Mouse (Mus musculus): ENCODE data around the gene Tenm1.

Tenm1 gene

GRCm38 (mm10) chrX:43428855-43429263 is at the start of gene Tenm1:
Gene Tenm1, minus strand, starts transcription at chrX:43429126.
- no peak for DNase-seq

DNA sequence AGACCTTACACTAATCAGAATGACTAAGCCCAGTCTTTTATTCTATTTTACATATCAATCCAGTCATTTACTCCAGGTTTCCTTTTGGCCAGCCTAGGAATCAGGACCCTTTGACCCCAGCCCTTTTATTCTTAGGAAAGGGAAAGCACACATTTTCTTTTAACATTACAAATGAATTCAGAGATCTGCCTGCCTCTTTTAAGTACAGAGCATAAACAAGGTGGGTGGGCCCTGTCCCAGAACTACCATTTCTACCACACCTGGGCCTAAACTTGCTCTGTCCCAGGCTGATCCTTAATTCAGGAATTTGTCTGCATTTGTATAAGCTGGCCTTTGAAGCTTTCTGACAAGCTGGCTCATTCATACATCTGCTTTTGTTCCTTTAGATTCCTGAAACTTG is 38.4 kb upstream of the Tenm1 start:
- DNase-seq = no peak

GRCm38 (mm10) chrX:43430581-43430980 is 1.7 kb upstream of the Tenm1 start:
- no peak for DNase-seq

DNA sequence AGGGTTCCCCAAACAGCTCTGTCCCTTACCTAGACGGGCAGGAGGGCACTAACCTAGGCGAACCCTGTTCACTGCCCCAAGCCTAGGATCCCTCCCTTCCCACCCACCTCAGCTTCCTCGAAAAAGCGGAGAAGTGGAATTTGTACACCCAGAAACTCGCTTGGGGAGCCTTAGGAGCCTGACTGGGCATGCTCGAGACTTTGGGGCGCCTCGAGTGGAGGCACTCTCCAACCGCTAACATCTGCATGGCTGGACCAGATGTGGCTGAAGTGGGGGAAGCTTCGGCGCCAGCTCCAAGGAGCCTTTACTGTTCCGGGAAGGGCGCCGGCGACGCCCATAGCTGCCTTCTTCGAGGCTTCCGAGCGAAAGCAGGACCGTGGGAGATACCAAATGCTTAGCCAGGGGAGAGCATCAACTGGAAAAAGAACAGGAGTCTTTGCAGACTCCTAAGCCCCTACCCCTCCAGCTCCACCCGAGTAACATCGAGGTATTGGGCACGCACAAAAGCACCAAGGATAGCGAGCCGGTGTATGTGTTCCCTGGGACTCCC is 1.1 kb upstream of the Tenm1 start:
- no peak for DNase-seq

- DNase-seq = no peak
These were observed 411 bp upstream of the Tenm1 start for GRCm38 (mm10) chrX:43429337-43429736.

- DNase-seq = no peak
These were observed 963 bp downstream of the Tenm1 start for GRCm38 (mm10) chrX:43427961-43428365.

DNA sequence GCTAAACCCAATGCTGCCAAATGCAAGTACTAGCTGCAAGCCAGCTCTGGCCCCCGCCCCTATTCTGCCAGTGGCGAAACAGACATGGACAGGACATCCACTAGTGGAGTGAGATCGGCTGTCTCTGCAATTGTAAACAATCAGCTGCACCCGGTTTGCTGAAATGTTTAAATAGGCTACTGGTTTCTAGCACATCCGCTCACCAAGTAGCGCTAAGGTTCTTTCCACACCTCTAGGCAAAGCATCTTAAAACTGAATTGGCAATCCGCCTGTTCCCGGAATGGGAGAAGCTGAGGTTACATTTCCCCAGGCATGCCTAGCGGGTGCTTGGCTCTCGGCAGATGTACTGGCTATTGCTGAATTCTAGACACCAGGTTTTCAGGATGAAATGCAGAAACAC is 1.8 kb downstream of the Tenm1 start:
- no peak for DNase-seq

DNA sequence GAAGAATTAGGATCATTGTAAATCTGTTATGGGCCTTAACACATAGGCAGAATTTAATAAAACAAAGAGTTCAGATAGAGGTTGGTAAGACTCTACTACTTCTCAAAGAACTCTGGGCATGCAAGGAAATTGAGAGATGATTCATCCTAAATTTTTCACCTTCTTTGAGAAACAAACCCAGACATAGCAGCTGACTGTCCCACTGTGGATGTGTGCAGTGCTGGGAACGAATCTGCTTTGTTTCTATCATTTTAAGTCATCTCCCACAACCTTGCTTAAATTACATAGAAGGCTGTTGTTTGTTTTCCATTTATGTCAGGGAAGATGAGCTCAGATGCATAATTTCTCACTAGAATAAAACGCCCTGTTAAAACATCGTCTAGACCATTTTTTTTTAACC is 31.0 kb downstream of the Tenm1 start:
- DNase-seq = no peak

GRCm38 (mm10) chrX:43388106-43388505 is 40.8 kb downstream of the Tenm1 start:
- DNase-seq = no peak

- no peak for DNase-seq
These were observed 56.4 kb downstream of the Tenm1 start for GRCm38 (mm10) chrX:43372526-43372925.

DNA sequence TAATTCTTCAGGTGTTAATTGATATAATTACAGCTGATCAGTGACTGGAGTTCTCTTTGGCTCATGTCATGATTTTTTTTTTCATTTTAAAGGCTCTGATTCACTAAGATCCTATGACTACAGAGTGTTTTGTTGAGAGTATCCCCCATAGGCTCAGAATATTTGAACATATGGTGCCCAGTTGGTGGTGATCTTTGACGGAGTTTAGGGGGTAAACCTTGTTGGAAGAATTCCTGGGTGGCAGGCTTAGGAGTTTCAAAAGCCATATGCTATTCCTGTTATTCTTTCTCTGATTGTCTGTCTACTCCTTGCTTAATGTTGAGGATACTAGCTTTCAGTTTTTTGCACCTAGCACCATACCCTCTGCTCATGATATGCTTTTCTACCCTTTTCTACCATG is 109.6 kb downstream of the Tenm1 start:
- no peak for DNase-seq

DNA sequence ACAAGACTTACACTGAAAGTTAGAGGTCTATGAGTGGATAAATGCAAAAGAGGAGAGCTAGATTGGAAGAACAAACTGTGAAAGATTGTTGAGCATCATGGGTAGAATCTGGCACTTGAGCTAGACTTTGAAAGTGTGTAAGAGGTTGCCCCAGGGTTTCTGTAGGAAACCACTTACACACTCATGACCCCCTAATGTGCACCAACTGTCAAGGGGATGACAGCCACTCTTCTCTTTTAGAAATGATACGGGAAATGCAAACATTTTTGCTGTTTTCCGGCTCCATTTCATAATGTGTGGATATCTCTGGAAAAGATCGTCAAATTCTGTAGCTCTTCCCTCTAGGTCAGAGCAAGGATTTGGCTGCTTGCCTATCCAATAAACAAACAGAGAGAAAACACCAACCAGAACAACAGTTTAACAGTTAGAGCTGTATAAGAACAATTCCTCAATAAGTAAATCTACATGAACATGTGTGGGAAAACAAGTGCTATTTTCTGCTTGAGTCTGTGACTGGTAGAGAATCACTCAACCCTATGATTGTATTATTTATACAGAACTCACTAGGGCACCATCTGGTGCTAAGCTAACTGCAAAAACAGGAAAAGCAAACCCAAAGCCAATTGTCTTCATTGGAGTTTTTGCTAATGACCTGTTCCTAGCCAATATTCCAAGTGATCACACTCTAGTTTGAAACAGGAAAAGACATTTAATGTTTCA is 111.0 kb downstream of the Tenm1 start:
- no peak for DNase-seq

DNA sequence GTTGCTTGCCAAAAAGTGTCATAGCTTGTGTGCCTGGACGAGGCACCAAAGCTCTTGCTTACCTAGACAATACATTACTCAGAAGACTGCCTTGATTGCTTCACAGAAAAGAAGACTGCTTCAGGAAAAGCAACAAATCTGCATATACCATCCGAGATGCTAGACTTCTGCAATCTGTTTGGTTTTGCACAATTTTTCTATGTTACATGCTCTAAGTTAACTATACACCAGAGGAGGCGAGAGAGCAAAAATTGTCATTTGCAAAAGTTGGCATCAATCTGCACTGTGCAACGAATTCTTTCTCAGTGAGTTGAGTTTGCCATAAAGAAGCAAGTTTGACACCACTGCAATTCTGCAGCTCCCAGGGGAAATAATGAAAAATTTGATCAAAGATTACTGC is 193.1 kb downstream of the Tenm1 start:
- no peak for DNase-seq

DNA sequence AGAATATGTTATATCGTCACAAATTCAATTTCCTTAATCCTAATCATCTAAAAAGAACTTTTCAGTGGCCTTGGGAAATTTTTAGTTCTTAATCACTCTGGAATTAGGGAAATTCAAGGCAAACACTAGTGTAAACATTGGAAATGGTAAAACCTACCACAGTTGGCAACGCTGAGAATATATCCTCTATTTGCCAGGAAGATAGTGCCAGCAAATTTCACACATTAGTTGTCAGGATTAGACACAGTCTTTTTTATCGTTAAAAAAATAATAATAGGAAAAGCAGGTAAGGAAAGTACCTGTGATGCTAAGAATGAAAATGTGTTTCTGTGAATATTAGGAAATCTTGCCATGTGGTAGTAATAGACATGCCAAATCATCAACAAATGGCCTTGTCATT is 223.9 kb downstream of the Tenm1 start:
- DNase-seq = no peak

DNA sequence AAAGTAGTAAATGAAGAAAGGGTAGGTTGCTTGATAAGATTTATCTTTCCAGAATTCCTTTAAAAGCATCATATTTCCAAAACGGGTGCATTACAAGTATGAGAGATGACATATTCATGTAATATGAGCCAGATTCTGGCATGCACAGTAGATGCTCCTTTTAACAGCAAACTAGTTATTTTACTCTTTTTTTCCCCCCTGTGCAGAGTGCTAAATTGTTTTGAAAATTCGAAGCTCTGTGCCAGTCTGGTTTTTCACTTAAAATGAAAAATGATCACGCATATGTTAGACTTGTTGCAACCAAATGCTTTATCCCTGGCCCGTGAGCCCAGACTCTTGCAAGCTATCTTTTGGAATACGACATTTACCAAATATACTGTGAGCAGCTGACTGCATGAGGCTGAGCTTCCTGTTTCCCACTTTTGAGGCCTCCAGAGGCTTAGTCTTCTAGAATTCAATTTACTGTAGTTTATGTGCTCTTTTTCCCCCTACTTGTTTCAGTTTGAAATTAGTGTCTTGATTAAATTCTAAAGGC is 226.6 kb downstream of the Tenm1 start:
- DNase-seq = no peak

DNA sequence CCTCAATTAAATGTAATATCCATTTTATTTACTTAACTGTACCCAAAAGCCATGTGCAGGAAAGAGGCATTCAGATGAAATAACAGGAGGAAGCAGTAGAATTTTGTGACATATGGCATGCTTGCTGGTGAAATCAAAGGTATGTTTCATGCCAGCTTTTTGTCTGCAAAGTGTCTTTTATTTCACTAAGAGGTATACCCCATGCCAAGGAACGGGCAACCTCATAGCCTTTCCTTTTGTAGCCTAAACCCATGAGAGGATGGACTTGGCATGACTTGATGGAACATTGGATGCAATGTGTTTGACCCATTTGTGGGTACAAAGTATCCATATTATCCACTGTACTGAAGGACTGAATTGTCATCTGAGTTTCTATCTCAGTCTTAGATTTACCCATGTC is 246.0 kb downstream of the Tenm1 start:
- DNase-seq = no peak

DNA sequence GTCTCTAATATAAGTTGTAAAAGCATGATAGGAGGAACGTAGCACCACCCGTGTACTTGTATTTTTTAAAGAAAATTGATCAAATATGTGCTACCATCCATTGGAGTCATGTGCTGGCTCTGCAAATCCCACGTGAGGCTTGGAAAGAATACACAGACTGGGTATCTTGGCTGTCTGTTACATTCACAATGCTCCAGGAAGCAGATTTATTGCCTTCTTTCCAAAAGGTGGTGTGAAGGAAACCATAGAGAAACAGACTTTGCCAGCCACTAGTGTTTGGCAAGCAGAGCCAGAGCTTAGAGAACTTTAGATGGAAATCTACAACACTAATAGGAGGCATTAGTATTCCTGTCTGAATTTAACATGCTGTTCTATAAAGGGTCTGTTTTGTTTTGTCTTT is 277.4 kb downstream of the Tenm1 start:
- no peak for DNase-seq

- DNase-seq = no peak
These were observed 299.2 kb downstream of the Tenm1 start for GRCm38 (mm10) chrX:43129696-43130095.

GRCm38 (mm10) chrX:43122491-43122890 is 306.4 kb downstream of the Tenm1 start:
- DNase-seq = no peak

- no peak for DNase-seq
These were observed 306.9 kb downstream of the Tenm1 start for GRCm38 (mm10) chrX:43122001-43122400.

GRCm38 (mm10) chrX:42986100-42986499 is 442.8 kb downstream of the Tenm1 start:
- no peak for DNase-seq

- no peak for DNase-seq
These were observed 455.4 kb downstream of the Tenm1 start for GRCm38 (mm10) chrX:42973562-42973961.

- no peak for DNase-seq
These were observed 461.3 kb downstream of the Tenm1 start for GRCm38 (mm10) chrX:42967611-42968010.

GRCm38 (mm10) chrX:42861731-42862130 is 567.2 kb downstream of the Tenm1 start:
- DNase-seq = no peak

GRCm38 (mm10) chrX:42781566-42781965 is 647.4 kb downstream of the Tenm1 start:
- no peak for DNase-seq

All from heart, adult 11 months (tissue).